Mouse (Mus musculus) megakaryocyte, embryonic 14.5 days (primary cell): ENCODE measurements around the gene Yap1. TPM values are rescaled to one million over a fixed set of nuclear protein-coding genes. Genes with fewer than 3 reads are reported as not detected.

ENCODE experiments used
- H3K27me3 ChIP-seq: replicated peaks from 2 replicates; pipeline ENCODE3; 2012; ENCODE audit warnings: inconsistent platforms
- H3K36me3 ChIP-seq: replicated peaks from 2 replicates; pipeline ENCODE3; 2012; ENCODE audit warnings: low read length, inconsistent platforms, mixed read lengths
- H3K4me1 ChIP-seq: 2 replicates; pipeline ENCODE4 v1.6.1; 2012; ENCODE audit warnings: inconsistent platforms
- H3K4me3 ChIP-seq: replicated peaks from 2 replicates; pipeline ENCODE3; 2012; ENCODE audit warnings: moderate library complexity, mild to moderate bottlenecking, inconsistent platforms
- H3K9me3 ChIP-seq: 2 replicates; pipeline ENCODE4 v1.6.1; 2012; ENCODE audit warnings: inconsistent platforms
- FLI1 ChIP-seq: IDR thresholded peaks from 2 replicates; pipeline ENCODE4 v1.6.1; 2012; ENCODE audit warnings: low read length, inconsistent platforms, mixed read lengths
- GATA1 ChIP-seq: IDR thresholded peaks from 3 replicates; pipeline ENCODE4 v1.6.1; 2012; ENCODE audit warnings: mixed read lengths, low read length, inconsistent platforms, borderline replicate concordance
- polyA plus RNA-seq: library from polyadenylated mRNA; stranded (reverse); fragments of >175 nt; gene quantifications from 2 replicates; pipeline ENCODE4 v1.2.3, GENCODE M21; 2012; ENCODE audit warnings: low replicate concordance; ENCODE audit not compliant: insufficient read depth

Gene Yap1
- polyA plus RNA-seq, 1 experiment, result 0.01 TPM

GRCm38 (mm10) chr9:7934419-7934818, 70.0 kb downstream of the Yap1 start:
- Histone ChIP-seq H3K4me1 (peaks cover 10% of the 10 kb centered on the region), H3K4me3 (no peak overlapping the region), H3K36me3 (no peaks in the 10 kb centered on the region), H3K9me3 (peaks cover 10% of the 10 kb centered on the region), H3K27me3 (peaks cover 10% of the 10 kb centered on the region)
- TF ChIP-seq GATA1 (no peak), FLI1 (no peak)

DNA sequence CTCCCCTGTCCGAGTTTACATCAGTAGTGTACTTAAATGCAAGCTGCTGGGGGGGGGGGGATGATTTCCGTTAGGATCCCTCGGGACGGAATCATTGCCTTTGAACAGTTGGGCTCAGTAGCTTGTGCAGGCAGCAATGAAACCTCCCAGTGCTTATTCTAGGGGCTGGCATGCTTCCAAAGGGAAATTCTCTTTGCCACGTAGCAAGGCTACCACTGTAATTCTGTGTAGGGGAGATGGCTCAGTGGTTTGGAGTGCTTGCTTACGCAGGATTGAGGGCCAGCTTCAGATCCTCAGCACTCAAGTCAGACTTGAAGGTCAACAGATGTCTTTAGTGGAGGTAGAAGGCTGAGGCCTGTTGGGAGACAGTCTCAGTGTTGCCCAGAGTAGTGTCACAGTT, 74.8 kb downstream of the Yap1 start:
- Histone ChIP-seq H3K36me3 (no peaks in the 10 kb centered on the region), H3K4me1 (peaks cover 7% of the 10 kb centered on the region), H3K9me3 (peaks cover 10% of the 10 kb centered on the region), H3K4me3 (no peak overlapping the region), H3K27me3 (peaks cover 14% of the 10 kb centered on the region)
- no peak for TF ChIP-seq FLI1
- TF ChIP-seq GATA1, result no peak

GRCm38 (mm10) chr9:7928866-7929265, 75.5 kb downstream of the Yap1 start:
- Histone ChIP-seq H3K4me3 (no peak overlapping the region), H3K9me3 (peaks cover 10% of the 10 kb centered on the region), H3K36me3 (no peaks in the 10 kb centered on the region), H3K27me3 (peaks cover 12% of the 10 kb centered on the region), H3K4me1 (peaks cover 7% of the 10 kb centered on the region)
- TF ChIP-seq GATA1, result no peak
- TF ChIP-seq FLI1, result no peak

DNA sequence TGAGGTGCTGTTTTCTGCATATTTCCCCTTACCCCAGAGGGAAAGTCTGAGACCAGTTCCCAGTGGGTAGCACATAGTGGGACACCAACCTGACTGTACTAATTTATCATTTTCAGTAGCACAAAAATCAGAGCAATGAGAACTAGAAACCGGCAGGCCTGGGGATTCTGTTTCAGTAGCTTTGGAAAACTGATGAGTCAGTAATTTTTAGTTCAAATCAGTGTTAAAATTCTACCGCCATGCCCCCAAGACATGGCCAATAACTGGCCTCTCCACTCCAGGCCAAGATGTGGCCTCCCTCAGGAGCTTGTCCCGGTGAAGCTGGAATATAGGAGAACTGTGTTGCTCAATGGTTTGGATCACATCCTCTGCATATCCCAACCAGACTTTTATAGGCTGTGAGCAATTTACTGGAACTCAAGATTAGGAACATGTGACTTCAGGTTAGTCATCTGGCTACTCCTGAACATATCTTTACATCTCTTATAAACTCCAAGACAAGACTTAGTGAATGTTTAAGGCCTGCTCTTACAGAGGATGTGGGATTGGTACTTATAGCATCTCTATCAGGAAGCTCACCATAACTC, 76.1 kb downstream of the Yap1 start:
- Histone ChIP-seq H3K36me3 (no peaks in the 10 kb centered on the region), H3K27me3 (peaks cover 12% of the 10 kb centered on the region), H3K4me3 (no peak overlapping the region), H3K4me1 (peaks cover 7% of the 10 kb centered on the region), H3K9me3 (peaks cover 10% of the 10 kb centered on the region)
- no peak for TF ChIP-seq FLI1
- no peak for TF ChIP-seq GATA1

GRCm38 (mm10) chr9:7914925-7915324, 89.5 kb downstream of the Yap1 start:
- Histone ChIP-seq H3K36me3 (no peaks in the 10 kb centered on the region), H3K4me1 (peaks cover 19% of the 10 kb centered on the region), H3K27me3 (peaks cover 6% of the 10 kb centered on the region), H3K4me3 (no peak overlapping the region), H3K9me3 (no peaks in the 10 kb centered on the region)
- TF ChIP-seq FLI1, result no peak
- no peak for TF ChIP-seq GATA1

DNA sequence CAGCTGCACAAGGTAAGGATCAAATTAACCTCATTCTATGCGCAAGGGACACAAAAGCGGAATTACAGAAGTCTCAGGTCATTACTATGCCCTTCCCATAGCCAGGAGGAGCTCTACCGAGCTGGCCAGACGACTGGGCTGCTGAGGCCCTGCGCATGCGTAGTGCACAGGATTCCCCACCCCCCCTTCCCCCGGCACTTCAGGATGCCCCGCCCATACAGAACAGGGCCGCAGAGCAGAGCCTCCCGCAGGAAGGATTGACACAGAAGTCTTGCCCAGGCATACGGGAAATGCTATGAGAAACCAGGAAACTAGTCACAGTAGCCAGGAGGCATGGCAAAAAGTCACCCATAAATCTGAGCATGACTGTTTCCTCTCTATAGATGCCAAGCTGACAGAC, 89.9 kb downstream of the Yap1 start:
- no peak for TF ChIP-seq FLI1
- TF ChIP-seq GATA1, result no peak
- Histone ChIP-seq H3K4me1 (peaks cover 19% of the 10 kb centered on the region), H3K4me3 (peak overlapping the region; percentile 28)

GRCm38 (mm10) chr9:7913953-7914352, 90.4 kb downstream of the Yap1 start:
- peaks cover 6% of the 10 kb centered on the region for H3K27me3 ChIP-seq
- TF ChIP-seq GATA1 (no peak), FLI1 (no peak)
- H3K9me3 ChIP-seq, result peaks cover 8% of the 10 kb centered on the region; the same call in 1 of the 2 replicates
- peaks cover 23% of the 10 kb centered on the region for H3K4me1 ChIP-seq
- H3K36me3 ChIP-seq, result no peaks in the 10 kb centered on the region
- H3K4me3 ChIP-seq, result no peak overlapping the region

More for the DNA sequence above, 89.9 kb downstream of the Yap1 start:
- H3K9me3 ChIP-seq, result peaks cover 3% of the 10 kb centered on the region; the same call in 1 of the 2 replicates
- H3K36me3 ChIP-seq, result no peaks in the 10 kb centered on the region
- H3K27me3 ChIP-seq, result peaks cover 6% of the 10 kb centered on the region

DNA sequence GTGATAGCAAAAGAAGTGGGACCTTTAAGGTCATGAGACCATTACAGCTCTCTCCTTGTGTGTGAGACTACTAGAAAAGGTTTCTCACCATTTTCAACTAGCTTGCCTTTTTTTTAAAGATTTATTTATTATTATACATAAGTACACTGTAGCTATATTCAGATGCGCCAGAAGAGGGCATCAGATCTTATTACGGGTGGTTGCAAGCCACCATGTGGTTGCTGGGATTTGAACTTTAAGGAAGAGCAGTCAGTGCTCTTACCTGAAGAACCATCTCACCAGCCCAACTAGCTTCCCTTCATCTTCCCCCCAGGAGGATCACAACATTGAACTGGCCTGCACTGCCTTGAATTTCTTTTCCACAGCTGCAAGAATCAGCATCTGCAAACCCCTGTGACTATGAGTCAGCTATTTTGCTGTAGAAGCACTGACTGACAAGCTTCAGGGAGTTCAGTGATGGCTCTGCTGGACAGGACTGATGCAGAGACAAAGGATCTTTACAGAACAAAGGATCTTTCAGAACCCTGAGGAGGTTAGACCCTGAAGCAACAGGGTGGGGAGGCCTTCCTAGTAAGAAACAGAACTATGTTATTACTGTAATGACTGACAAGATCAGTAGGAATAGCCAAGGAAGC, 96.9 kb downstream of the Yap1 start:
- H3K27me3 ChIP-seq, result peaks cover 2% of the 10 kb centered on the region

GRCm38 (mm10) chr9:7906564-7906963, 97.8 kb downstream of the Yap1 start:
- H3K4me3 ChIP-seq, result no peak overlapping the region
- no peaks in the 10 kb centered on the region for H3K36me3 ChIP-seq
- peaks cover 2% of the 10 kb centered on the region for H3K27me3 ChIP-seq
- no peak for TF ChIP-seq FLI1
- TF ChIP-seq GATA1, result no peak
- peaks cover 14% of the 10 kb centered on the region; the same call in 1 of the 2 replicates for H3K9me3 ChIP-seq
- H3K4me1 ChIP-seq, result peaks cover 38% of the 10 kb centered on the region

More for the DNA sequence above, 96.9 kb downstream of the Yap1 start:
- peaks cover 38% of the 10 kb centered on the region for H3K4me1 ChIP-seq
- no peaks in the 10 kb centered on the region for H3K36me3 ChIP-seq
- H3K4me3 ChIP-seq, result no peak overlapping the region
- peaks cover 14% of the 10 kb centered on the region; the same call in 1 of the 2 replicates for H3K9me3 ChIP-seq
- TF ChIP-seq FLI1 (no peak), GATA1 (no peak)

GRCm38 (mm10) chr9:7903825-7904224, 100.6 kb downstream of the Yap1 start:
- Histone ChIP-seq H3K36me3 (no peaks in the 10 kb centered on the region), H3K27me3 (no peaks in the 10 kb centered on the region), H3K4me3 (no peak overlapping the region), H3K9me3 (peaks cover 4% of the 10 kb centered on the region; the same call in 1 of the 2 replicates), H3K4me1 (peaks cover 35% of the 10 kb centered on the region)
- TF ChIP-seq FLI1, result no peak

DNA sequence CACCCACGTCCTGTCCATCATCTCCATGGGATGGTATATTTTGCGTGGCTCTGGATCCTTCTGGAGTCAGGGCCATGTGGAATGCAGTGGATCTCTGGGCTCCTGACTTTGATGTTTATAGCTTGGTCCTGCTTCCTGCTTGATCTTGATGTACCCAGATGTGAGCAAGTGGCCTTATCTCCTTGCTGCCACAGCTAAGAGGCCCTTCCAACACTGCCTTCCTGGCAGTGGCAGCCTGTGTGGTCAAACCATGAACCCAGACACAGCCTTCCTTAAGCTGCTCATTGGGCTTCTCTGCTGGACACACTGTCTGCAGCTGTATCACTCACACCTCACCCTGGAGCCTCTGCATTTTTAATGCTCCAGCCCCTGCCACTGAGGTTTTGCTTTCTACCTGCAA, 101.1 kb downstream of the Yap1 start:
- peaks cover 35% of the 10 kb centered on the region for H3K4me1 ChIP-seq
- no peaks in the 10 kb centered on the region for H3K36me3 ChIP-seq
- H3K4me3 ChIP-seq, result no peak overlapping the region
- no peak for TF ChIP-seq FLI1
- TF ChIP-seq GATA1, result no peak
- H3K27me3 ChIP-seq, result no peaks in the 10 kb centered on the region
- H3K9me3 ChIP-seq, result peaks cover 4% of the 10 kb centered on the region; the same call in 1 of the 2 replicates
